Mouse (Mus musculus): ENCODE results near the gene Gls2. TPM values are rescaled to one million over a fixed set of nuclear protein-coding genes. Genes with fewer than 3 reads are reported as not detected.
"Not testable (repeated sequence)": the region's sequence is repeated elsewhere in the genome, so short reads cannot be mapped to it uniquely, and the experiment has no call there.

The Gls2 gene
- polyA plus RNA-seq, 3 experiments from 2014 or later, result 0.28 to 0.58 TPM; not detected in 1

DNA sequence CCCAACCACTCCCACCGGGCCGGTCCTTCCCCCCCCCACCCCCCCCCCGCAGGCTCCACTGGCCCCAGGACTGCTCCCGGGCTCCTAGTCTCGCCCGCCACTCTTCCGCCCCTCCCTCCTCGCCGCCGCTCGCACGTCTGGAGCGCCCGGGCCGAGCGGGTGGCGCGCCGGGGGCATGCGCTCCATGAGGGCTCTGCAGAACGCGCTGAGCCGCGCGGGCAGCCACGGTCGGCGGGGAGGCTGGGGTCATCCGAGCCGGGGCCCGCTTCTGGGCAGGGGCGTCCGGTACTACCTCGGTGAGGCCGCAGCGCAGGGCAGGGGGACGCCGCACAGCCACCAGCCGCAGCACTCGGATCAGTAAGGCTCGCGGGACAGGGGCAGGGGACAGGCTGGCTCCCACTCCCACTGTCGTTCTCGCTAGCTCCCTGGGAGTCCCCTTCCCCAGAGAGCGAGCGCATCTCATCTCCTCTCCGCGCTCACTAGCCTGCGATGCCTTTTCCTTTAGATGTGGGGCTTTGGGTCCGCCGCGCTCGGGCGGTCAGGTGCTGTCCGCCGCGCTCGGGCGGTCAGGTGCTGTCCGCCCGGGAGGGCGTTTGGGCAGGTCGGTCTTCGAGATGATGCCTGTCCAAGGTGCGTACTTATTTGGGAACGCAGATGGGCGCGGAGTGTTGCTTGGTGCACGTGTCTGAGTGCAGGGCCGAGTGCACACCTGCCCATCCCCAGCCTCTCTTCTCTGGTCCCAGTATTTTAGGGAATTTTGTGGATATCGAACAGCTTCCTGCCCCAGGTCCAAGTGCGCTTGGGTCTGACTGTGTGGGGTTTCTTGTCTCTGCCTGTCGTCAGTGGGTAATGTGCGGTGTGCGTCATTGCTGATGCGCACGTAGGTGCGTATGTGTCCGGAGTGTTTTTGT is 549 bp downstream of the Gls2 start:
- ATAC-seq, result peak; percentile 47

- ATAC-seq, result no peak
Measured at GRCm38 (mm10) chr10:128201856-128202255, 7.6 kb downstream of the Gls2 start.

DNA sequence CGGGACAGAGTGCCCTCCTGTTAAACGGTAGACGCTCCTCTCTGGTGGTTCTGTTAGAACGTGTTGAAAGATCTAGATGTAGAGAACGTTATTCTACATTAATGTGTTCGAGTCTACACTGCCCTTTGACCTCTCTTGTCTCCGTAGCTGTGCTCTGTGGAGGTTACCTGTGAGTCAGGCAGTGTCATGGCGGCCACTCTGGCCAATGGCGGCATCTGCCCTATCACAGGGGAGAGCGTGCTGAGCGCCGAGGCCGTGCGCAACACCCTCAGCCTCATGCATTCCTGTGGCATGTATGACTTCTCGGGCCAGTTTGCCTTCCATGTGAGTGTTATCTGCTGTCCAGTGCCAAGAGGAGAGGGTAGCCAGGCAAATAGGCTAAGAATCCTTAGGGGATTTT is 10.7 kb downstream of the Gls2 start:
- ATAC-seq, result no peak

DNA sequence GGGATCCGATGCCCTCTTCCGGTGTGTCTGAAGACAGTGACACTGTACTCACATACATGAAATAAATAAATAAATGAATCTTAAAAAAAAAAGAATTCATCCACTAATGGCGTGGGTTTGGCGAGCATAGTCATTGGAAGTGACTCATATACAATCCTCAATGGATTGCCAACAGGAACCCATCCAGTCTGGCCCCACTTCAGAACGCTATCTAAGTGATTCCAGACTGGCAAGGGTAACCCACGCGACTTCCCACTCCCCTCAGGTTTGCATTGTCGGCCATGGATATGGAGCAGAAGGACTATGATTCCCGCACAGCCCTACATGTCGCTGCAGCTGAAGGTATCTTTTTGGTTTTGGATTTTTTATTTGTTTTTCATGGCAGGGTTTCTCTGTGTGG is 14.1 kb downstream of the Gls2 start:
- ATAC-seq, result no peak

- no peak for ATAC-seq
Measured at GRCm38 (mm10) chr10:128209311-128210009, 15.2 kb downstream of the Gls2 start.

GRCm38 (mm10) chr10:128210131-128210530 is 15.9 kb downstream of the Gls2 start:
- no peak for ATAC-seq

- ATAC-seq, result no peak
Measured at GRCm38 (mm10) chr10:128210954-128211353, 16.7 kb downstream of the Gls2 start.

DNA sequence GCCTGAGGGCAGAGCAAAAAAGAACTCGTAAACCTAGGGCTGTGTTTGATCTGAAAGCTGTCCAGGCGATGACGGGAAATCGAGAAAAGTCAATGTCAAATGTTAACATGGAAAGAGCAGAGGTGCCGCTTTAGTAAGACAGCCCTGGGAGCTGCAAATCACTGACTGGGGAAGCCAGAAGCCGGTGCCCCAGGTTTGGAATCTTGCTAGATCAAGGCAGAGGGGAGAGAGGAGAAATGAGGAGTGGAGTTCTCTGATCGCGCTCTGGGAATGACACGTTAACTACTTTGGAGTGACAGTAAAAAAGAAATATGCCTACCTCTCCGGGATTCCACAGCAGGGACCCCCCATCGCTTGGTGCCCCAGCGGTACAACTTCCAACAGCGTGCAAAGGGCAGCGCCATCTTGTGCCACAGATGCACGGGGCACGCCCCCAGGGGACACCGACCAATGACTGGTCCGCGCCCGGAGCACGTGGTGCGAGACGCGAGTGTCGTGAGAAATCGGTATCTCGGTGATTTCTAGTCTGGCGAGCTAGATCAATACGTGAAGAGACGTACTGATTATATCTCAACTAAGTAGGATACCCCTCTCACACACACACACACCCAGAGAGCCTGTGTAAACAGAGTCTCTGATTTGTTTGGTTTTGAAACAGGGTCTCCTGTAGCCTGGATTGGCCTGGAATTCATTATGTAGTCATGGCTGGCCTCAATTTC is 17.3 kb downstream of the Gls2 start, which contains the start of gene Spryd4:
Gene Spryd4 (minus strand): TSS at position 418 of the 719 bp plus-strand sequence.
- ATAC-seq, result peak; percentile 92

DNA sequence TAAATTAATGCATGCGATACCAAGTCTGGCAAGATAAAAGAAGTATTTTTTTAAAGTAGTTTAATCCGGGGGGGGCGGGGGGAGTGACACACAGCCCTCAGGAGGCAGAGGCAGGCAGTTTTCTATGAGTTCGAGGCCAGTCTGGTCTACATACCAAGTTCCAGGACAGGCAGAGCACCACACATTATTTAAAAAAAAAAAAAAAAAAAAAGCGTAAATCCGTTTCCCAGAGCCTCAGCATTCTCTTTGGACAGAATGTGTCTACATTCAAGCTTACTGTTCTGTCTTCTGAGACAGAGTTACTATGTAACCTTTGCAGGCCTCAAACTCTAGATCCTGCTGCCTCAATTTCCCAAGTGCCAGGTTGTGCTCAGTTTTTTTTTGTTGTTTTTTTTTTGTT is 17.9 kb downstream of the Gls2 start:
- ATAC-seq, result no peak

DNA sequence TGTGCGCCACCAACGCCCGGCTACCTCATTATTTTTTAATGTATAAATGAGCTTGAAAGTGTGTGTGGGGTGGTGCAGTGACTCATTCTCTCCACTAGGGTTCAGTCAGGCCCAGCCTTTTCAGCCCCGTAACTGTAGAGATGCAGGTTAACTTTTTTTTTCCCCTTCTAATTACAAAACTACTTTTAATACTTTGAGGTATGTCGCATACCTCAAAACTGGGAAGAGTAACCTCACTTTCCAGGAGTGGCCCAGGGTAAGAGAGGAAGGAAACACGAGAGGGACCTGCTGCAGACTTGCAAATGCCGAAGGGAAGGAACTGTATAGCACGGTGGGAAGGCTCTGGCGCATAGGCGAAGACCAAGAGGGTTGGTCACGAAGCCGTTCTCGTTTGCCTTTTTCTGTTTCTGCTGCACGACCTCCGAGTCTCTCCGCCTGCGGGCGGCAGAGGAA is 18.6 kb downstream of the Gls2 start:
- peak; percentile 80 for ATAC-seq

GRCm38 (mm10) chr10:128214112-128214511 is 19.9 kb downstream of the Gls2 start:
- ATAC-seq, result not testable (repeated sequence)

GRCm38 (mm10) chr10:128214981-128215380 is 20.7 kb downstream of the Gls2 start:
- no peak for ATAC-seq

GRCm38 (mm10) chr10:128218387-128219117 is 24.3 kb downstream of the Gls2 start:
- ATAC-seq, result no peak

GRCm38 (mm10) chr10:128221533-128222286 is 27.5 kb downstream of the Gls2 start:
- ATAC-seq, result peak; percentile 74

GRCm38 (mm10) chr10:128225064-128225463 is 30.8 kb downstream of the Gls2 start:
- ATAC-seq, result no peak

DNA sequence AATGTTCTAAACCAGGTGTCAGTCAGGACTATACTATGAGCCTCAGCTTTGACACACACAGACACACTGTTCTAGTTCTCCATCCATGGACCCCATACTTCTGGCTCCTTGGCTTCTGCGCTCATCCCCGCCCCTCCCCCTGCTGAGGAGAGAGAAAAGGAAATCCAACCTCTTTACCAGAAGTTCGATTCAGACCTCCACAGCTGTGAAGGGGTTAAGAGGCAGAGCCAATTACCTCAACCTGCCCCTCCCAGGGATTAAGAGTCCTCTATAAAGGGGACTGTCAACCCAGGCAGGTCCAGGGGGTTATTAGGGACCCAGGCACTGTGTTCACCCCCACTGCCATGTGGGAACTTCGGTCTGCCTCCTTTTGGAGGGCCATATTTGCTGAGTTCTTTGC is 31.3 kb downstream of the Gls2 start, which contains the start of gene Mip:
Gene Mip (plus strand): TSS at position 301 of the 400 bp plus-strand sequence.
- ATAC-seq, result no peak

- no peak for ATAC-seq
Measured at GRCm38 (mm10) chr10:128227592-128227991, 33.3 kb downstream of the Gls2 start.

- ATAC-seq, result no peak
Measured at GRCm38 (mm10) chr10:128228009-128228408, 33.8 kb downstream of the Gls2 start.

DNA sequence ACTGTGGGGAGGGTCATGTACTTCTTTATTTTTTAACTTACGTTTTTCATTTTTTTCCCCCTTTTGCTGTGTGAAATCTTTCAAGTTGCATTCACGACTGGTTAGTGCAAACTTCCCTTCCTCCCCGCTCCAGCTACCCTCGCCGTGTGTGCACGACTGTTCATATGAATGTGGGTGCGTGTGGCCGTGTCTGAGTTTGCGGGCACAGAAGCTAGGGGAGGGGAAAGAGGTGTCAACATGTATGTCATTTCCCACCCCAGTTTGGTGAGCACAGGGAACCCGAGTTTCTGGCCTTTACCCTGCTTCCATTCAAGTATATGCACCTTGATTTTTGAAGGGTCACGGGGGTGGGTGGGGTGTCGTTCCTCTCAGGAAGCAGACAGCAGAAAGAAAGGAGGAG is 36.3 kb downstream of the Gls2 start:
- no peak for ATAC-seq

GRCm38 (mm10) chr10:128231146-128231545 is 36.9 kb downstream of the Gls2 start:
- ATAC-seq, result no peak

GRCm38 (mm10) chr10:128231697-128232419 is 37.6 kb downstream of the Gls2 start, which contains the start of gene Timeless:
Gene Timeless, plus strand, starts transcription at chr10:128232065.
- peak; percentile 75 for ATAC-seq

Data from inflammation-experienced regulatory T-cells, adult 6 months (primary cell).